Mouse (Mus musculus) adrenal gland, postnatal 10 days (tissue): ENCODE data around the gene Psmb10. TPM values are rescaled to one million over a fixed set of nuclear protein-coding genes. Genes with fewer than 3 reads are reported as not detected.

Experiments
- DNase-seq: peaks from one replicate; pipeline ENCODE4 v3.0.0; 2021; ENCODE audit warnings: mixed read lengths
- total RNA-seq, 2 experiments: library from RNA; stranded (reverse); gene quantifications; 2 replicates each; pipeline ENCODE4 v1.2.3; 2021

The Psmb10 gene
- total RNA-seq, 2 experiments from 2014 or later: 58.0 to 66.3 TPM

DNA sequence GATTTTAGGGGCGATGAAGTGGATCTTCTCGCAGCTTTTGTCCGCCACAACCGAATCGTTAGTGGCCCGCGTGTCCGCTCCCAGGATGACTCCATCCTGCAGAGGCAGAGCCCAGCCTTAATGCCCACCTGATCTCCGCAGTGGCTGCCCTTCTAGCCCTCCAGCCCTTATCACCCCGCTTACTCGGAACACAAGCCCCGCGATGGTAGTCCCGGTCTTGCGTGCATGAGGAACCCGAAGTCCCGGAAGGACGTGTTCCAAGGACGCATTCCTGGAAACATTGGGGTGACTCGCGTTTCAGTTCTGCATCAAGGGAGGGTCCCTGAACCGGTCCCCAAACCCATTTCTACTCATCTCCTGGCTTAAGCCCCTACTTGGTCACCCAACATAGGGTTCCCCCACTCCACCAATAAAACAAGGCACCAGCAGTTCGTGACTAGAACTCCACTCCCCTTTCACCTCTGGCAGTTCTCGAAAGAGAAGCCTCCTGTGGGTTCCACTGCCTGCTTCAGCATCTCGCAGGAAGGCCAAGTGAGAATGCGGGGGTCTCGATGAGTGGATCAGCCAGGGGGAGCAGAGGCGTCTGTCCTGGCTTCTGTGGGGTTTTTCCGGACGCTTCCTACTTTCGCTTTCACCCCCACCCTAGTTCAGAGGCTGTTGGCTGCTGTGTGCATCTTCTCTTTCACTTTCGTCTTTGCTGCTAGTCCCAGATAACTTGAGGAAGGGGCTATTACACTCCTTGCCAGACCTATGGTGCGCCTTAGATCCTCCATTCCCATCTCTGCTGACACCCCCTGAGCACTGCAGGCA lies 543 bp downstream of the Psmb10 start:
- DNase-seq: peak; percentile 69

DNA sequence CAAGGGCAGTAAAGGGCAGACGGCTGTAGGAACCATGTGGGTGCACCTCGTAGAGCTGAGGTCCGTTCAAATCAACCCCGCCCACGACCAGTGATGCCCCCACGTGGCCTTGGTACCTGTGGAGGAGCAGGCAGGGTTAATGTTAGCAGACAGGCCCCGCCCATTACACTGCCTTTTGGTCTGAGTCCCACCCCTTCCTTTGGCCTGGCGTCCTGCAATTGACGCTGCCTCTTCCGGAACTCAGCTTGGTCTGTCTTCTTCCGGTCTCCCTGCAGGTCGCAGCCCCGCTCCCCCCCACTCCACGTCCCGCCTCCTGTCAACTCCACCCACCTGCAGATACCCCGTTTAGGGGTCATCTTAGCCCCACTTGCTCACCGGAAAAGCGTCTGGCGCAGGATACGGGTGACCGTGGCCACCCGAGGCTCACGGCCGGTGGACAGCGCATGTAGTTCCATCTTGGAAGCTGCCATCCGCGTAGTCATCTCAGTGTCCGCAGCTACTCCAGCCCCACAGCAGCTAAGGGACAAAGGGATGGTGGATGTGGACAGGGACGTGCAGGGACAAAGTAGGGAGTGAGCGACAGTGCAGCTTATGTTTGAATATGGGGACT lies 1.3 kb downstream of the Psmb10 start:
- DNase-seq: peak; percentile 92

- DNase-seq: no peak
Observed at GRCm38 (mm10) chr8:105935863-105936603, 2.2 kb downstream of the Psmb10 start.

- no peak for DNase-seq
Observed at GRCm38 (mm10) chr8:105935105-105935504, 3.1 kb downstream of the Psmb10 start.

- no peak for DNase-seq
Observed at GRCm38 (mm10) chr8:105933762-105934161, 4.5 kb downstream of the Psmb10 start, which contains the start of gene Ctrl. TSS of gene Ctrl (minus strand) at chr8:105933862.

DNA sequence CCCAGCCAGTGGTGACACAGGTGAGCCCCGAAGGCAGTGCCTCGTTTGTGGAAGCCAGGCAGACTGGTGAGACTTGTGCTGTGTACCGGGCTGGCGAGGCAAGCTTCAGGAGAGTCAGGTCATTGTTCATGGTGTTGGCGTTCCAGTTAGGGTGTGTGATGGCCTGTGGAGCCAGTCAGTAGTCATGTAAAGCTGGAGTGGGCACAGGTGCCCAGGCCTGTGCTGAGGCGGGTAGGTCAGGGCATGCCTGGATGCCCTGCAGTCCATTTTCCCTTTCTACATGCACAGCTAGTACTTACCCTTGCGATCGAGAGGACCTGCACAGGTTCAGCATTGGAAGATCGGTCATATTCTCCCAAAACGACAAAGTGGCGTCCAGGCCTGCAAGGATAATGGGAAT lies 5.7 kb downstream of the Psmb10 start:
- no peak for DNase-seq

DNA sequence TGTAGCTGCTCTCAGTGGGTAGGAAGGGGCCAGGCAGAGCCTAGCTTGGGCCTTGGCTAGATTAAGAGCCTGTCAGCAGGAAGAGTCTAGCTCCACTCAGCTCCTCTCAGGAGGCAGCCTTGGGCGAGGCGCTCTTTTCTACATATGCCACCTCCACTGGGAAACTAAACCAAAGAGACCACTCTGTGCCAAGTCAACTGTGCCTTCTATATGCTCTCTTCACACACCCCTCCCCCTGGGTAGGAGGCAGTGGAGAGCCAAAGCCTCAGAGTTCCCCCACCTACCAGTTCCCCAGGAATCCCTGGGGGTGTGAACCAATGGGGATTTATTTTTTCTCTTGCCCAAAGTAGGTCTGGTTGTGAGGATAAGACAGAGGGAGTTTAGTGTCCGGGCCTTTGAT lies 7.0 kb downstream of the Psmb10 start:
- DNase-seq: no peak

- DNase-seq: peak; percentile 94
Observed at GRCm38 (mm10) chr8:105930602-105931001, 7.6 kb downstream of the Psmb10 start.

- no peak for DNase-seq
Observed at GRCm38 (mm10) chr8:105925123-105925522, 13.1 kb downstream of the Psmb10 start.

- DNase-seq: no peak
Observed at GRCm38 (mm10) chr8:105919390-105919789, 18.9 kb downstream of the Psmb10 start.

- no peak for DNase-seq
Observed at GRCm38 (mm10) chr8:105900941-105901616, 37.2 kb downstream of the Psmb10 start.

DNA sequence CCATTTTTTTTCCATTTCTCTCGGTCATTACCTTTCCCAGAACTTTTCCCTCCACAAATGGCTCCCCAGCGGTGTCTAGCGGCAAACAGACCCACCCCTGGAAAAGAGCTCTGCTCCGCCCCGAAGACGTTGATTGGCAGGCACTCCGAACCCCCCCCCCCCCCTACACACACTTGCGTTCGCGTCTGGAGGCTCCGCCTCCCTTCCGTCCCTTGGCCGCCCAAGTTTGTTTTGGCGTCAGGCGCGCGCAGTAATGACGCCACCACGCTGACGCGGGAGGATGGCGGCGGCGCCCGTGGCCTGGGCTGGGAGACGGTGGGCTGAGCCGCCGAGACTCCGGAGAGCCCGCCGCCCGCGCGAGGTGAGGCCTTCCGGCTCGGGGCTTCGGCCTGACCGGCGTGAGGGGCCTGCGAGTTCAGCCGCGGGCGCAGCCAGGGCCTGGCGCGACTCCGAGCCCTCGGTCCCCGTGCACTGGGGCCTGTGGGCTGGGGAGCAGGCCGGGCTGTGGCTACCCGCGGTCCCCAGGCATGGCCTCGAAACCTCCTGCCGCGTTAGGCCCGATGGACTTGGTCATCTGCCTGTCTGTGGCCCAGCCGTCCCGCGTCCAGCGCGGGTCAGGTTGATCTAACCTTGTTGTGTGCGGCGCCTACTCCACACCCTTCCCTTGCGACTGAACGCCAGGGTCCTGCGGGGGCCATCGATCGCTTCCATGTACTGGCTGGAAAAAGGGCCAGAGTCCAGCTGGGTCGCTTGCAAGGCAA lies 37.9 kb downstream of the Psmb10 start, which contains the start of gene Pskh1:
Gene Pskh1 (plus strand): TSS at position 262 of the 761 bp plus-strand sequence.
- peak; percentile 97 for DNase-seq

- DNase-seq: no peak
Observed at GRCm38 (mm10) chr8:105897801-105898480, 40.3 kb downstream of the Psmb10 start.

- DNase-seq: peak; percentile 79
Observed at GRCm38 (mm10) chr8:105893339-105893738, 44.9 kb downstream of the Psmb10 start, which contains the start of gene Nrn1l. TSS of gene Nrn1l (plus strand) at chr8:105893567.

- peak; percentile 48 for DNase-seq
Observed at GRCm38 (mm10) chr8:105892432-105892831, 45.8 kb downstream of the Psmb10 start.

- DNase-seq: no peak
Observed at GRCm38 (mm10) chr8:105890870-105891269, 47.4 kb downstream of the Psmb10 start.

GRCm38 (mm10) chr8:105889756-105890465 lies 48.3 kb downstream of the Psmb10 start:
- DNase-seq: no peak
